Mouse (Mus musculus) R1 (cell line): ENCODE measurements around the gene Ccdc51.
"Not testable (repeated sequence)": the region's sequence is repeated elsewhere in the genome, so short reads cannot be mapped to it uniquely, and the experiment has no call there.

Experiments
- DNase-seq: peaks from one replicate; pipeline ENCODE4 v3.0.0-alpha.2; 2018; ENCODE audit warnings: low read depth, low spot score

The Ccdc51 gene

GRCm38 (mm10) chr9:109122553-109123085, 40.3 kb downstream of the Ccdc51 start:
- DNase-seq: peak; percentile 62

- DNase-seq: no peak
These were observed 41.0 kb downstream of the Ccdc51 start for GRCm38 (mm10) chr9:109123266-109123665.

- no peak for DNase-seq
These were observed 41.9 kb downstream of the Ccdc51 start for GRCm38 (mm10) chr9:109124164-109124563.

- DNase-seq: no peak
These were observed 42.8 kb downstream of the Ccdc51 start for GRCm38 (mm10) chr9:109125043-109125442.

- DNase-seq: no peak
These were observed 43.2 kb downstream of the Ccdc51 start for GRCm38 (mm10) chr9:109125481-109125880.

- no peak for DNase-seq
These were observed 44.8 kb downstream of the Ccdc51 start for GRCm38 (mm10) chr9:109127076-109127475.

- DNase-seq: peak; percentile 42
These were observed 45.9 kb downstream of the Ccdc51 start for GRCm38 (mm10) chr9:109128211-109128610.

- no peak for DNase-seq
These were observed 47.8 kb downstream of the Ccdc51 start for GRCm38 (mm10) chr9:109130076-109130475.

- DNase-seq: not testable (repeated sequence)
These were observed 58.1 kb downstream of the Ccdc51 start for GRCm38 (mm10) chr9:109140414-109140813.
